Mouse (Mus musculus) ES-Bruce4 (cell line): ENCODE data around the gene Gm11985. TPM values are rescaled to one million over a fixed set of nuclear protein-coding genes. Genes with fewer than 3 reads are reported as not detected.
"Not testable (repeated sequence)": the region's sequence is repeated elsewhere in the genome, so short reads cannot be mapped to it uniquely, and the experiment has no call there.

Experiments
- H3K27ac ChIP-seq: 2 replicates; pipeline ENCODE4 v1.5.1; 2012; ENCODE audit warnings: low read length, inconsistent platforms; ENCODE audit not compliant: insufficient read depth
- H3K27me3 ChIP-seq: 2 replicates; pipeline ENCODE4 v1.6.1; 2012; ENCODE audit warnings: mild to moderate bottlenecking, low read length, inconsistent platforms; ENCODE audit not compliant: control insufficient read depth, poor library complexity, insufficient read depth, severe bottlenecking
- H3K36me3 ChIP-seq: 2 replicates; pipeline ENCODE4 v1.6.1; 2012; ENCODE audit warnings: inconsistent platforms, mild to moderate bottlenecking, low read length, moderate library complexity; ENCODE audit not compliant: control insufficient read depth, poor library complexity, insufficient read depth, severe bottlenecking
- H3K4me1 ChIP-seq: one replicate; pipeline ENCODE4 v1.8.1; 2011; ENCODE audit warnings: low read length; ENCODE audit not compliant: control insufficient read depth, insufficient read depth
- H3K4me3 ChIP-seq: 2 replicates; pipeline ENCODE4 v1.5.1; 2011; ENCODE audit warnings: low read depth, mild to moderate bottlenecking, low read length
- H3K9ac ChIP-seq: 2 replicates; pipeline ENCODE4 v1.6.1; 2012; ENCODE audit warnings: low read depth, mild to moderate bottlenecking, inconsistent platforms; ENCODE audit not compliant: poor library complexity, severe bottlenecking
- H3K9me3 ChIP-seq: replicated peaks from 2 replicates; pipeline ENCODE4 v1.6.1; 2012; ENCODE audit warnings: mild to moderate bottlenecking, low read length, inconsistent platforms; ENCODE audit not compliant: control insufficient read depth, poor library complexity, insufficient read depth, severe bottlenecking
- CTCF ChIP-seq: IDR thresholded peaks from one replicate; pipeline ENCODE4 v1.8.1; 2011; ENCODE audit warnings: low read depth, low read length
- EP300 ChIP-seq: IDR thresholded peaks from 2 replicates; pipeline ENCODE4 v1.6.1; 2011; ENCODE audit warnings: low read depth, low read length; ENCODE audit not compliant: insufficient read depth
- POLR2A ChIP-seq: IDR thresholded peaks from one replicate; pipeline ENCODE4 v1.8.1; 2011; ENCODE audit warnings: low read length; ENCODE audit not compliant: insufficient read depth
- polyA plus RNA-seq: library from polyadenylated mRNA; stranded (reverse); fragments of >200 nt; gene quantifications from 2 replicates; pipeline ENCODE4 v1.2.4, GENCODE M21; 2011; ENCODE audit warnings: low read depth; ENCODE audit not compliant: missing spikeins, insufficient read depth, insufficient read length

The Gm11985 gene
- polyA plus RNA-seq, 1 experiment, result not detected

GRCm38 (mm10) chr11:7231958-7232357, 43.6 kb upstream of the Gm11985 start:
- Histone ChIP-seq H3K4me3 (no peak overlapping the region), H3K4me1 (no peaks in the 10 kb centered on the region), H3K9me3 (no peaks in the 10 kb centered on the region), H3K27me3 (no peaks in the 10 kb centered on the region), H3K27ac (no peak overlapping the region), H3K36me3 (no peaks in the 10 kb centered on the region), H3K9ac (no peak overlapping the region)
- no peak for TF ChIP-seq CTCF
- no peak for TF ChIP-seq POLR2A
- no peak for TF ChIP-seq EP300

GRCm38 (mm10) chr11:7230000-7230399, 41.6 kb upstream of the Gm11985 start:
- H3K4me1 ChIP-seq, result no peaks in the 10 kb centered on the region
- H3K4me3 ChIP-seq, result no peak overlapping the region
- no peak overlapping the region for H3K9ac ChIP-seq
- H3K36me3 ChIP-seq, result no peaks in the 10 kb centered on the region
- no peak overlapping the region for H3K27ac ChIP-seq
- no peak for TF ChIP-seq POLR2A
- no peaks in the 10 kb centered on the region for H3K27me3 ChIP-seq
- H3K9me3 ChIP-seq, result no peaks in the 10 kb centered on the region

GRCm38 (mm10) chr11:7228107-7228506, 39.7 kb upstream of the Gm11985 start:
- H3K9me3 ChIP-seq, result no peaks in the 10 kb centered on the region
- no peaks in the 10 kb centered on the region for H3K27me3 ChIP-seq
- H3K9ac ChIP-seq, result no peak overlapping the region
- H3K27ac ChIP-seq, result no peak overlapping the region
- no peaks in the 10 kb centered on the region for H3K4me1 ChIP-seq
- H3K4me3 ChIP-seq, result no peak overlapping the region
- H3K36me3 ChIP-seq, result no peaks in the 10 kb centered on the region
- TF ChIP-seq EP300, result no peak
- TF ChIP-seq CTCF, result no peak
- no peak for TF ChIP-seq POLR2A

GRCm38 (mm10) chr11:7226810-7227550, 38.6 kb upstream of the Gm11985 start:
- no peak overlapping the region for H3K27ac ChIP-seq

GRCm38 (mm10) chr11:7226200-7226599, 37.8 kb upstream of the Gm11985 start:
- Histone ChIP-seq H3K4me1 (no peaks in the 10 kb centered on the region), H3K9ac (no peak overlapping the region), H3K9me3 (no peaks in the 10 kb centered on the region), H3K27ac (no peak overlapping the region), H3K36me3 (no peaks in the 10 kb centered on the region), H3K27me3 (no peaks in the 10 kb centered on the region), H3K4me3 (no peak overlapping the region)
- TF ChIP-seq CTCF (no peak), EP300 (no peak), POLR2A (no peak)

More at GRCm38 (mm10) chr11:7226810-7227550, 38.6 kb upstream of the Gm11985 start:
- H3K36me3 ChIP-seq, result no peaks in the 10 kb centered on the region
- no peak for TF ChIP-seq POLR2A
- no peak for TF ChIP-seq EP300
- no peak for TF ChIP-seq CTCF
- no peak overlapping the region for H3K9ac ChIP-seq
- H3K9me3 ChIP-seq, result no peaks in the 10 kb centered on the region
- no peaks in the 10 kb centered on the region for H3K27me3 ChIP-seq
- no peak overlapping the region for H3K4me3 ChIP-seq
- H3K4me1 ChIP-seq, result no peaks in the 10 kb centered on the region

GRCm38 (mm10) chr11:7221826-7222225, 33.5 kb upstream of the Gm11985 start:
- not testable (repeated sequence) for H3K27ac ChIP-seq, H3K4me3 ChIP-seq, H3K9me3 ChIP-seq, H3K27me3 ChIP-seq, H3K36me3 ChIP-seq, H3K9ac ChIP-seq, H3K4me1 ChIP-seq
- peak; percentile 28 for TF ChIP-seq CTCF
